Mouse (Mus musculus) MN1 (cell line): ENCODE results near the gene Fam110a.
A peak's percentile ranks its signal among the peaks of the same experiment; 100 is the strongest.

Experiments
- DNase-seq: peaks from one replicate; pipeline ENCODE4 v3.0.0-alpha.2; 2016; ENCODE audit warnings: low spot score

Gene Fam110a

DNA sequence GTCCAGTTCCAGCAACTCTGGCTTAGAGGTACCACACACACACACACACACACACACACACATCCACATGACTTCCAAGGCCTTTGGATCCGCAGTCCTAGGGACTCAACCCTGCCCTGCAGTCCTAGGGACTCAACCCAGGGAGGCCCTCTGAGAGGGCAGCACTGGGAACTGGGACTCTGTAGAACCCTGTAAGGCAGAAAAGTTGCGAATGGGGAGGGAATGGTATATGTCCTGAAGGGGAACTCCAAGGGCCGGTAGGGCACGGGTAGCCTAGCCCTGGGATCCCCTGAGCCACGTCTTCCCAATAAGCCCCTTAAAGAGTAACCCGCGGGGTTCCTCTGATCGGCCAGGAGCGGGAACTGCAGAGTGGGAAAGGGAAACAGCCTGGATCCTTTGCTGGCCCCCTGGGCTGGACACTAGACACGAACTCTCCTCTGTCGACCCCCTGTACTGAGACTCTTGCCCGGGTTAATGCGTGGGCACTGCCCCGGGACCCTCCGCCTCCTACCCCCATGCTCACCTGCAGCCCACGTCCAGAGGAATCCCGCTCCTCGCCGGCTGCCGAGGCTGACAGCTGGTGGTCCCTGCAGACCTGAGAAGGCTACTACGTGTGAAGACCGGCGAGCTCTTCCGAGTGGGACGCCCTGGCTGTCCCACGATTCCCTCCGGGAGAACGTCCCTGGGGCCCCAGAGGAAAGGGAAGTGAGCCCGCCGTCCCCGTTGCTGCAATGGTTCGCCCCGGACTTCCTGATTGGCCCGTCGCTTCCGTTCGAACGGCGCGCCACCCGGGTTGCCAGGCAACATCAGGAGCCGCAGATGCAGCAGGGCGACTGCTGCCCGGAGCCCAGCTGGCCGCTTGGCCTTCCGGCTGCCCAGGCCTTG is at the start of gene Fam110a:
Gene Fam110a, minus strand, starts transcription at position 750 of the 885 bp plus-strand sequence.
- DNase-seq = peak; percentile 93

DNA sequence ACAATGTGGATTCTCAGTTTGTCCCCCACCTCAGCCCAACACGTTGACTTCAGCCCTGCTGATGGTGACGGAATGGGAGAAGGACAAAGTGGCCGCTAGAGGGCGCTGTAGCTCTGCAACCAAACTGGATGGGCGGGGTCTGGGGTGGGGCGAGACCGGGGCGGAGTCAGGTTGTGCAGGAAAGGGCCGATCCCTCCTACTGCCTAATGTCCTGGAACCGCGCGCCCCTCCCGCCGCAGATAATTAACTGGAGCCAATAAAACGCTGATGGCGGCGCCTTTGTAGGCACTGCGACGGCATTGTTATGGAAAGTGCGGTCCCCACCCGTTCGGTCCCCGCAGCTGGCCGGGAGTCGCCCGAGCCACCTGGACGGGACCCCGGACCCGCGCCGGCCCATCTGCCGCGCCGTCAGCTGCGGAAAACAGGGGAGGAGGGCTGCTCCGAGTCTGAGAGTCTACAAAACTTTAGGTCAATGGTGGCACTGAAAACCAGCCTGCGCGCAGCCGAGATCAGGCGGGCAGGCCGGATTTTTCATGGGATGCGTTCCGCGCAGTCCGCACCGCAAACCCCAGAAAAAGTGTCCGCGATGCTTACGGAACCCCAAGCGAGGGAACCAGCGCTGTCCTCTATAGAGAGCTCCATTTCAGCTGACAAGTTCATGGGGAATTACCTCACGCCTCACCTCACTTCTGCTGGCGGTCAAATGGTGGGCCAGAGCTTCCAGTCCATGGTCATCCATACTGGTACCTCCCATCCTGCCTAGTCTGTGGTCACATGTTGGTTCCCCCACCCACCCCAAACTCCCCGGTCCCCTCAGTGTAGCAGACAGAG is 49.4 kb upstream of the Fam110a start:
- no peak for DNase-seq

DNA sequence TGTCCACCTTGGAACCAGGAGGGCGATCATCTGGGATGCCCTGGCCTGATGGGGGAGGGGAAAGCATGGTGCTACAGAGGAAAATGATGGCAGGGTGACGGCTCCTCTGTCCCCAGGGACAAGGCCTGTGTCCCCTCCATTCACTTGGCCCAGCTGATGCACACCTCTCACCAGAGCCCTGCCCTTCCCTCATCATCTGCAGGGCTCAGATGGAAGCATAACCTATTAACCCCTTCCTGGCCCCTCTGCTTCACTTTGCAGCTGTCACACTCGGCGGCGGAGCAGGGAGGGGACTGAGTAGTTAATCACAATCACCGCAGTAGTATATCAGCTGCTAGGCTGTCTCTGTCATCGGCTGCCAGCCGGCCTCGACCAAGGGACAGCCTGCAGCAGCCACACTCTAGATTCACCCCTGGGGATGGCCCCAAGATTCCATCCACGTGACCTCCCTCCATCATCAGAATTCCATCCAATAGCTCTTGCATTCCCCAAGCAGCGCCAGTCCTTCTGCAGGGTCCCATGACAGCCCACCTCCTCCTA is 44.9 kb upstream of the Fam110a start:
- no peak for DNase-seq

DNA sequence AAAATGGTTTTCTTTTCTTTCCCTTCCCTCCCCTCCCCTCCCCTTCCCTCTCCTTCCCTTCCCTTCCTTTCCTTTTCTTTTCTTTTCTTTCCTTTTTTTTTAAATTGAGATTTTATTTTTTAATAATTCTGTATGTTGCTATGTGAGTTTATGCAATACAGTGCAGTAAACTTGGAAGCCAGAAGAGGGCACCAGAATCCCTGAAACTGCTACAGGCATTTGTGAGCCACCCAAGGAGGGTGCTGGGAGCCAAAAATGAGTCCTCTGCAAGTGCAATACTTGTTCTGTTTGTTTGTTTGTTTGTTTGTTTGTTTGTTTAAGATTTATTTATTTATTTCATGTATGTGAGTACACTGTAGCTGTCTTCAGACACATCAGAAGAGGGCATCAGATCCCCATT is 42.0 kb upstream of the Fam110a start:
- DNase-seq = no peak

GRCm38 (mm10) chr2:152020255-152020654 is 40.2 kb upstream of the Fam110a start:
- DNase-seq = peak; percentile 36

- DNase-seq = no peak
Observed at GRCm38 (mm10) chr2:152016666-152017065, 36.6 kb upstream of the Fam110a start.

GRCm38 (mm10) chr2:152015997-152016396 is 36.0 kb upstream of the Fam110a start:
- no peak for DNase-seq

DNA sequence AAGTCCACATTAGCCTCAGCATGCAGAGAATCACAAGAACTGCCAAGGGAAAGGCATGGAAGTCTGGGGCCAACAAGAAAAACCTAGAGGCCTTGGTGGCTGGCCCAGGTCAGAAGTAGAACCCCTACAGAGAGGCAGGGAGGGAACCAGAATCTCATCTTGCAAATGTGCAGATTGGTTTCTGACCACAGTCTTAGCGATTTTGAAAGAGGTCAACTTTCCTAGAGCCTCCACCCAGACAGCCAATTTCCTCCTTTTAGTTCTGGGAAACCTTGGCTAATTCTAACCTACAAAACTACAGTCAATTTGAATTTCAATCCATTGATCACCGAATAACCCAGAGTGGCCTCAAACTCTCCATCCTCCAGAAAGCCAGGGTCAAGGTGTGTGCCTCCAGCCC is 32.7 kb upstream of the Fam110a start:
- no peak for DNase-seq

- no peak for DNase-seq
Observed at GRCm38 (mm10) chr2:152012222-152012621, 32.2 kb upstream of the Fam110a start.

DNA sequence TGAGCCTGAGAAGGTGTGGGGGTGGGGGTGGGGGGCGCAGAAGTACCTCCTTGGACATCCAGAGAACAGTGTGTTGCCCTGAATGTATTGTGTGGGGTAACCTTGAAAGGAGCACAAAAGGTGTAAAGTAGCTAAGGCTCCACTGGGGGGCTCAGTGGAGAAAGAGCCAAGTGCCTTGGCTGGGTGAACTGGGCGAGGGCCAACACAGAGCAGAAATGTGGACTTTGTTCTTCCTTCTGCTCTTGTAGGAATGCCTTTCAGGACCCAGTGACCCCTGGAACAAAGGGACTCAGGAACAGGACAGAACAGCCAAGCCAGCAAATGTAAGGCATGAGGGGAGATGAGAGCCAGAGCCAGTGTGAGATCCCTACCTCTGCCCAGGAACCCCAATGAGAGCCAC is 31.7 kb upstream of the Fam110a start:
- DNase-seq = no peak

DNA sequence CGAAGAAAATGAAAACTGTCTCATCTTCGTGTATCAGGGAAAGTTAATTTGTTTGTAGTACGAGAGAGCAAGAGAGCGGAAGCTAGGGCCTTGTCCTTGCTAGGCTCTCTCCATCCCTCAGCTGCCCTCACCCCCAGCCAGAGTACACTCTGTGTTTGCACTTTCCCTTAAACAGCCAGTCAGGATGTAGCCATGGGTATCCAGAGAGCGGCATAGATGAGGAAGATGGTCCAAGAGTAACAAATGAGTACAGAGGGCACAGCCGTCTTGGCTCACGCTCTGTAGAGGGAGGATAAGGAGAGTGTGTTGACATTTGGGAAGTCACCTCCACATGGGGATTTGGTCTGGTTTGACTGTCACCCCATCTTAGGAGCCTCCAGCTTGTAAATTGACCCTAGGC is 30.6 kb upstream of the Fam110a start:
- DNase-seq = no peak

DNA sequence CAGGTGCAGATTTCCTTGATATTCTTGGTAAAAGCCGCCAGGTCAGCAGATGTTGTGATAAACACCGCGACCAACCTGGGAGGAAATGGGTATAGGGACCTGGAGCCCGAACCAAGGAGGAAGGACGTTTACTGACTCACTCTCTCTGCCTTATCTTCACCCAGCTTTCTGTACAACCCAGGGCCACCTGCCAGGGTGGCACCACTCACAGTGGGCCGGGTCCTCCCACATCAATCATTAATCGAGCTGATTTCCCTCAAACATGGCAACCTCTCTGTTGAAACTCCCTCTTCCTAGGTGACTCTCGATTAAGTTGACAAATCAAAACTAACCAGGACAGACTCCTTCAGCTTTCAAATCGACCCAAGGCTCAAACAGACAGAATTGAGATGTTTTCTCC is 30.2 kb upstream of the Fam110a start:
- DNase-seq = no peak

DNA sequence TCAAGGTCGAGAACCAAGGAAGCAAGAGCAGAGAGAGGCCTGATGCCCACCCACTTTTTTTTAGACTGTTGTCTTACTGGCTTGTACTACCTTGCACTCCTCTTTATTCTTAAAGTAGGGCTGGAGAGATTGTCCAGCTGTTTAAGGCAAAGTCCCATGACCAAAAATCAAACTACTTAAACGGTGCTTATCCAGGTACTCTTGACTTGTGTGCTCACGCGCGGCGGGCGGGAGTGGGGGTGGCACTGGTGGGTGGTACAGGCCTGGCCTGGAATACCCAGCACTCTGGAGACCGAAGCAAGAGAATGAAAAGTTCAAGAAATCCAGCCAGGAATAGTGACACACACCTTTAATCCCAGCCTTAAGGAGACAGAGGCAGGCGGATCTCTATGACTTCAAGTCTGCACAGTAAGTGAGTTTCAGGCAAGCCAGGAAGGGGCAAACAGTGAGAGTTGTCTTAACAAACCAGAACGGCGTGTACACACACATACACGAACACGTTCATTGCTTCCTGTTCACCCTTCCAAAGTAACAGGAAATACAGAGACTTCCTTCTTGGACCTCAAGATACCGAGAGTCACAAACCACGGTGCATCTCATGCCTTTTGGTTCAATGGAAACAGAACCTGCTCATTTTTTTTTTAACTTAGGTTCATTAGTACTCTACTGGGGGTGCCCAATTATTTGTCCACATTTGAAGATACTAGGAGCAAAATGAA is 29.2 kb upstream of the Fam110a start:
- DNase-seq = no peak

DNA sequence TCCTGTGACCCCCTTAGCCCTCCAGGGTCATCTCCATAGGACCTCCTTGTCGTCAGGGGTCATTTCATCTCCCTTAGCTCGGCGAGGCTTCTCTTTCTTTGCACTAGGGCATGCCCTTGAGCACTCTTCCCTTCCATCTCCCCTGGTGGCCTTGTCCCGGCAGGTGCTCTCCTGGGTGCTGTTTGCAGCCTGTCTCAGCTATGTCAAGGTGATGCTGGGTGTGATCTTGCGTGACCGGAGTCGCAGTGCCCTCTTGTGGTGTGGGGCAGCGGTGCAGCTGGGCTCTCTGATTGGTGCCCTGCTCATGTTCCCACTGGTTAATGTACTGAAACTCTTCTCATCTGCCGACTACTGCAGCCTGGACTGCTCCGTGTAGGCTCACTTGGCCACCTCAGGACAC is 27.8 kb upstream of the Fam110a start:
- DNase-seq = no peak

- DNase-seq = no peak
Observed at GRCm38 (mm10) chr2:152002529-152002928, 22.5 kb upstream of the Fam110a start.

GRCm38 (mm10) chr2:152000735-152001134 is 20.7 kb upstream of the Fam110a start:
- DNase-seq = no peak

- no peak for DNase-seq
Observed at GRCm38 (mm10) chr2:152000291-152000679, 20.3 kb upstream of the Fam110a start.

GRCm38 (mm10) chr2:151999669-152000290 is 19.8 kb upstream of the Fam110a start:
- DNase-seq = no peak

GRCm38 (mm10) chr2:151998932-151999331 is 18.9 kb upstream of the Fam110a start:
- DNase-seq = no peak

GRCm38 (mm10) chr2:151998505-151998899 is 18.5 kb upstream of the Fam110a start:
- DNase-seq = no peak

- no peak for DNase-seq
Observed at GRCm38 (mm10) chr2:151997776-151998504, 17.9 kb upstream of the Fam110a start.
